Mouse (Mus musculus): Measurements from ENCODE around the gene Esyt2. TPM values are rescaled to one million over a fixed set of nuclear protein-coding genes. Genes with fewer than 3 reads are reported as not detected.
A peak's percentile ranks its signal among the peaks of the same experiment; 100 is the strongest.

The Esyt2 gene
- total and polyA plus RNA-seq, 2 experiments from 2014 or later = 8.6 to 33.9 TPM

- no peak for TF ChIP-seq CTCF (IDR thresholded peaks at IDR 0.05; ENCODE audit: low read depth)
- no peak overlapping the region for H3K9ac ChIP-seq (replicated peaks; ENCODE audit: low read length)
- H3K4me3 ChIP-seq (ENCODE audit: low read length) = no peak overlapping the region
- DNase-seq (ENCODE audit: low spot score) (no peak), ATAC-seq (no peak)
- H3K9me3 ChIP-seq (ENCODE audit: low read length) = no peaks in the 10 kb centered on the region
- H3K4me1 ChIP-seq (ENCODE audit: insufficient read depth, low read length) = no peaks in the 10 kb centered on the region
- H3K27me3 ChIP-seq (ENCODE audit: insufficient read depth, low read length) = no peaks in the 10 kb centered on the region
- H3K36me3 ChIP-seq (ENCODE audit: insufficient read depth, low read length) = peaks cover 28% of the 10 kb centered on the region
- H3K27ac ChIP-seq = no peak overlapping the region
- WGBS = 81% methylated on average over 1 of the region's 1 CpGs
- no peak overlapping the region for H3K4me2 ChIP-seq (ENCODE audit: low read depth, low read length)
These were observed 36.4 kb upstream of the Esyt2 start for GRCm38 (mm10) chr12:116244601-116245000.

GRCm38 (mm10) chr12:116254652-116255051, 26.3 kb upstream of the Esyt2 start:
- no peak overlapping the region for H3K27ac ChIP-seq
- no peaks in the 10 kb centered on the region for H3K27me3 ChIP-seq (ENCODE audit: insufficient read depth, low read length)
- H3K9me3 ChIP-seq (ENCODE audit: low read length) = no peaks in the 10 kb centered on the region
- H3K9ac ChIP-seq (replicated peaks; ENCODE audit: low read length) = no peak overlapping the region
- H3K36me3 ChIP-seq (ENCODE audit: insufficient read depth, low read length) = peaks cover 9% of the 10 kb centered on the region; the same call in 1 of the 2 replicates
- no peak for ATAC-seq
- no peak for DNase-seq (ENCODE audit: low spot score)
- WGBS = 88% methylated on average over 8 of the region's 8 CpGs
- no peak for TF ChIP-seq CTCF (IDR thresholded peaks at IDR 0.05; ENCODE audit: low read depth)
- H3K4me3 ChIP-seq (ENCODE audit: low read length) = no peak overlapping the region
- no peak overlapping the region for H3K4me2 ChIP-seq (ENCODE audit: low read depth, low read length)
- H3K4me1 ChIP-seq (ENCODE audit: insufficient read depth, low read length) = no peaks in the 10 kb centered on the region

DNA sequence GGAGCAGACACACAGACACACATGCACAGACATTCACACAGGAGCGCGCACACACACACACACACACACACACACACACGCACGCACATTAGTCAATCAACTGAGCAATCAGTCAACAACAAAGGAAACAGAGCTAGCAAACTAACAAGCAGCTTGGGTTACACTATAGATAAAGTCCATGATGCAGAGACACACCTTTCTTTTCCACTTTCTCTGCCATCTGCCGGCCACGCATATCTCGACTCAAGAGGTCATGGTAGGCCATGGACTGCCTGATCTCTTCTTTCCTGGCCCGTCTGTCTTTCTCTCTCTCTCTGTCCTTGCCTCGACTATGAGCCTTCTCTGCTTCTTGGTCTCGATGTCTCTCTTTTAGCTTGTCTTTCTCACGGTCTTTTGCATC, 25.4 kb upstream of the Esyt2 start:
- Histone ChIP-seq H3K4me1 (ENCODE audit: insufficient read depth, low read length) (no peaks in the 10 kb centered on the region), H3K27me3 (ENCODE audit: insufficient read depth, low read length) (no peaks in the 10 kb centered on the region), H3K4me2 (ENCODE audit: low read depth, low read length) (no peak overlapping the region), H3K9ac (replicated peaks; ENCODE audit: low read length) (no peak overlapping the region), H3K27ac (no peak overlapping the region), H3K4me3 (ENCODE audit: low read length) (no peak overlapping the region), H3K9me3 (ENCODE audit: low read length) (no peaks in the 10 kb centered on the region), H3K36me3 (ENCODE audit: insufficient read depth, low read length) (peaks cover 9% of the 10 kb centered on the region; the same call in 1 of the 2 replicates)
- DNase-seq (ENCODE audit: low spot score) = no peak
- TF ChIP-seq CTCF (IDR thresholded peaks at IDR 0.05; ENCODE audit: low read depth) = no peak
- no peak for ATAC-seq
- 93% methylated on average over 11 of the region's 11 CpGs for WGBS

DNA sequence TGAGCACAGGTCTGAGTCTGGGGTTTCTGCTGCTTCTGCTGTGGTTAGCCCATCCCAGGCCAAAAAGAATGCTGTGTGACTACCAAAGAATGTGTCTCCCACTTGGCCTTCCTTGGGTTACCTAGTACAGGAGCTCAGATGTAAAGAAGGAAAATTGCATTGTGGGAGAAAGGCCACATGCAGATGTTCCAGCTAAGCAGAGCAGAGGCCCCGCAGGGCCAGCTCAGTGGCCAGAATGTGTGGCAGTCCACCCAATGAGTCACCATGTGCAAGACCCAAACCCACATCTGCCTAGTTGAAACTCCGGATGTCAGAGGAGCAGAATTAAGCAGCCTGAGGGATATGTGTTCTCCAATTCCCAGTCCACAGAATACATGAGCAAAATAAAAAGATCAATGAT, 22.7 kb upstream of the Esyt2 start:
- H3K9me3 ChIP-seq (ENCODE audit: low read length) = no peaks in the 10 kb centered on the region
- H3K4me3 ChIP-seq (ENCODE audit: low read length) = no peak overlapping the region
- no peak overlapping the region for H3K27ac ChIP-seq
- H3K4me2 ChIP-seq (ENCODE audit: low read depth, low read length) = no peak overlapping the region
- H3K9ac ChIP-seq (replicated peaks; ENCODE audit: low read length) = no peak overlapping the region
- no peak for ATAC-seq
- no peak for DNase-seq (ENCODE audit: low spot score)
- 86% methylated on average over 2 of the region's 2 CpGs for WGBS
- TF ChIP-seq CTCF (IDR thresholded peaks at IDR 0.05; ENCODE audit: low read depth) = no peak
- H3K27me3 ChIP-seq (ENCODE audit: insufficient read depth, low read length) = no peaks in the 10 kb centered on the region
- no peaks in the 10 kb centered on the region for H3K4me1 ChIP-seq (ENCODE audit: insufficient read depth, low read length)
- peaks cover 9% of the 10 kb centered on the region; the same call in 1 of the 2 replicates for H3K36me3 ChIP-seq (ENCODE audit: insufficient read depth, low read length)

- peak within 1 kb of the TSS; percentile 65 for H3K4me3 ChIP-seq (ENCODE audit: low read length)
- H3K4me2 ChIP-seq (ENCODE audit: low read depth, low read length) = peak within 1 kb of the TSS; percentile 72
These were observed 18.2 kb upstream of the Esyt2 start, which contains the start of gene Wdr60 for GRCm38 (mm10) chr12:116262555-116263341. Gene Wdr60, minus strand, starts transcription at chr12:116263022.

GRCm38 (mm10) chr12:116264756-116265155, 16.2 kb upstream of the Esyt2 start:
- Histone ChIP-seq H3K4me1 (ENCODE audit: insufficient read depth, low read length) (no peaks in the 10 kb centered on the region), H3K9ac (replicated peaks; ENCODE audit: low read length) (no peak overlapping the region), H3K27me3 (ENCODE audit: insufficient read depth, low read length) (no peaks in the 10 kb centered on the region), H3K4me3 (ENCODE audit: low read length) (no peak overlapping the region), H3K36me3 (ENCODE audit: insufficient read depth, low read length) (no peaks in the 10 kb centered on the region), H3K27ac (no peak overlapping the region), H3K4me2 (ENCODE audit: low read depth, low read length) (no peak overlapping the region), H3K9me3 (ENCODE audit: low read length) (no peaks in the 10 kb centered on the region)
- no peak for TF ChIP-seq CTCF (IDR thresholded peaks at IDR 0.05; ENCODE audit: low read depth)
- ATAC-seq (no peak), DNase-seq (ENCODE audit: low spot score) (no peak)
- 87% methylated on average over 2 of the region's 2 CpGs for WGBS

More at GRCm38 (mm10) chr12:116262555-116263341, 18.2 kb upstream of the Esyt2 start, which contains the start of gene Wdr60:
- Histone ChIP-seq H3K27me3 (ENCODE audit: insufficient read depth, low read length) (no peaks in the 10 kb centered on the region), H3K4me1 (ENCODE audit: insufficient read depth, low read length) (no peaks in the 10 kb centered on the region), H3K27ac (peak within 1 kb of the TSS; percentile 32; the same call in 1 of the 2 replicates), H3K36me3 (ENCODE audit: insufficient read depth, low read length) (no peaks in the 10 kb centered on the region), H3K9ac (replicated peaks; ENCODE audit: low read length) (peak within 1 kb of the TSS; percentile 58), H3K9me3 (ENCODE audit: low read length) (no peaks in the 10 kb centered on the region)
- WGBS = 3% methylated on average over 47 of the region's 47 CpGs
- TF ChIP-seq CTCF (IDR thresholded peaks at IDR 0.05; ENCODE audit: low read depth) = no peak
- peak; percentile 94 for DNase-seq (ENCODE audit: low spot score)
- peak; percentile 98 for ATAC-seq

GRCm38 (mm10) chr12:116265275-116265674, 15.7 kb upstream of the Esyt2 start:
- TF ChIP-seq CTCF (IDR thresholded peaks at IDR 0.05; ENCODE audit: low read depth) = no peak
- no peaks in the 10 kb centered on the region for H3K36me3 ChIP-seq (ENCODE audit: insufficient read depth, low read length)
- ATAC-seq = no peak
- no peak overlapping the region for H3K4me3 ChIP-seq (ENCODE audit: low read length)
- H3K27me3 ChIP-seq (ENCODE audit: insufficient read depth, low read length) = no peaks in the 10 kb centered on the region
- no peak overlapping the region for H3K4me2 ChIP-seq (ENCODE audit: low read depth, low read length)
- no peak overlapping the region for H3K27ac ChIP-seq
- 82% methylated on average over 2 of the region's 2 CpGs for WGBS
- H3K9ac ChIP-seq (replicated peaks; ENCODE audit: low read length) = no peak overlapping the region
- no peak for DNase-seq (ENCODE audit: low spot score)
- H3K4me1 ChIP-seq (ENCODE audit: insufficient read depth, low read length) = no peaks in the 10 kb centered on the region
- H3K9me3 ChIP-seq (ENCODE audit: low read length) = no peaks in the 10 kb centered on the region
